Mouse (Mus musculus) heart, embryonic 11.5 days (tissue): ENCODE measurements at regions not wholly inside any gene's neighbourhood (a gene's known extent, or its start where the extent isn't known, plus 50 kb on each side); places are given as distances from the start of the nearest gene placed in this dataset.

Experiments
- ATAC-seq: fragments of 200-750 bp; cut with Nextera tagmentation; replicated peaks from 2 replicates; pipeline ENCODE4 v1.8.0; 2017; ENCODE audit warnings: moderate library complexity; ENCODE audit not compliant: insufficient number of reproducible peaks, low FRiP score, low TSS enrichment
- H3K27ac ChIP-seq: fragments of 300-500 bp; sonication (generic); 2 replicates; pipeline ENCODE4 v1.5.1; 2014; ENCODE audit warnings: mild to moderate bottlenecking, low read depth, low read length
- H3K27me3 ChIP-seq: fragments of 300-500 bp; sonication (generic); 2 replicates; pipeline ENCODE4 v1.6.1; 2014; ENCODE audit warnings: mild to moderate bottlenecking, low read length, mixed read lengths; ENCODE audit not compliant: control insufficient read depth, insufficient read depth
- H3K36me3 ChIP-seq: fragments of 300-500 bp; sonication (generic); 2 replicates; pipeline ENCODE4 v1.6.1; 2014; ENCODE audit warnings: mild to moderate bottlenecking, low read length, moderate library complexity, mixed read lengths; ENCODE audit not compliant: control insufficient read depth, insufficient read depth
- H3K4me1 ChIP-seq: fragments of 300-500 bp; sonication (generic); 2 replicates; pipeline ENCODE4 v1.6.1; 2014; ENCODE audit warnings: low read length; ENCODE audit not compliant: control insufficient read depth, insufficient read depth
- H3K4me2 ChIP-seq: fragments of 300-500 bp; sonication (generic); 2 replicates; pipeline ENCODE4 v1.6.1; 2014; ENCODE audit warnings: mild to moderate bottlenecking, moderate library complexity
- H3K4me3 ChIP-seq: fragments of 300-500 bp; sonication (generic); 2 replicates; pipeline ENCODE4 v1.5.1; 2014; ENCODE audit warnings: low read depth, low read length
- H3K9ac ChIP-seq: fragments of 300-500 bp; sonication (generic); 2 replicates; pipeline ENCODE4 v1.6.1; 2014; ENCODE audit warnings: mild to moderate bottlenecking, low read depth, low read length, moderate library complexity
- H3K9me3 ChIP-seq: fragments of 300-500 bp; sonication (generic); replicated peaks from 2 replicates; pipeline ENCODE4 v1.6.1; 2016; ENCODE audit warnings: low read length; ENCODE audit not compliant: control insufficient read depth
- WGBS: fragments of 180-500 bp; shearing (Covaris S2); extraction: QIAGEN DNeasy Blood & Tissue Kit; methylation state at CpG from one replicate; pipeline ENCODE4 v1.1.7; 2014; ENCODE audit not compliant: insufficient replicate concordance; 5-methylcytosine and 5-hydroxymethylcytosine counted together

GRCm38 (mm10) chr15:97558725-97559124, 146.9 kb downstream of the Rpap3 start:
- ATAC-seq: no peak
- 87% methylated on average over 7 of the region's 7 CpGs for WGBS
- no peak overlapping the region for H3K4me3 ChIP-seq
- H3K4me2 ChIP-seq: no peak overlapping the region
- no peaks in the 10 kb centered on the region for H3K36me3 ChIP-seq
- H3K27ac ChIP-seq: no peak overlapping the region
- peaks cover 11% of the 10 kb centered on the region for H3K9me3 ChIP-seq
- no peaks in the 10 kb centered on the region for H3K4me1 ChIP-seq
- no peaks in the 10 kb centered on the region for H3K27me3 ChIP-seq
- H3K9ac ChIP-seq: no peak overlapping the region

- Histone ChIP-seq H3K4me2 (no peak overlapping the region), H3K27me3 (no peaks in the 10 kb centered on the region), H3K27ac (no peak overlapping the region), H3K9me3 (0 out of 2 replicates have a peak, but pooled peaks cover 2% of the 10 kb centered on the region), H3K9ac (no peak overlapping the region), H3K4me3 (no peak overlapping the region), H3K36me3 (no peaks in the 10 kb centered on the region), H3K4me1 (no peaks in the 10 kb centered on the region)
- ATAC-seq: no peak
- WGBS: 82% methylated on average over 4 of the region's 4 CpGs
Observed at GRCm38 (mm10) chr15:97548354-97548753, 157.3 kb downstream of the Rpap3 start.

GRCm38 (mm10) chr15:97545034-97545433, 160.6 kb downstream of the Rpap3 start:
- Histone ChIP-seq H3K9ac (no peak overlapping the region), H3K4me2 (no peak overlapping the region), H3K4me3 (no peak overlapping the region), H3K4me1 (no peaks in the 10 kb centered on the region), H3K9me3 (0 out of 2 replicates have a peak, but pooled peaks cover 2% of the 10 kb centered on the region), H3K36me3 (no peaks in the 10 kb centered on the region), H3K27me3 (no peaks in the 10 kb centered on the region), H3K27ac (no peak overlapping the region)
- no peak for ATAC-seq
- 83% methylated on average over 11 of the region's 11 CpGs for WGBS

- no peaks in the 10 kb centered on the region for H3K4me1 ChIP-seq
- no peaks in the 10 kb centered on the region for H3K9me3 ChIP-seq
Observed at GRCm38 (mm10) chr15:97541646-97542045, 164.0 kb downstream of the Rpap3 start.

GRCm38 (mm10) chr15:97536145-97536544, 169.5 kb downstream of the Rpap3 start:
- ATAC-seq: no peak
- Histone ChIP-seq H3K9me3 (no peaks in the 10 kb centered on the region), H3K36me3 (no peaks in the 10 kb centered on the region), H3K27me3 (no peaks in the 10 kb centered on the region), H3K4me2 (no peak overlapping the region), H3K4me3 (no peak overlapping the region), H3K9ac (no peak overlapping the region), H3K27ac (no peak overlapping the region), H3K4me1 (no peaks in the 10 kb centered on the region)
- WGBS: 87% methylated on average over 12 of the region's 12 CpGs

More at GRCm38 (mm10) chr15:97541646-97542045, 164.0 kb downstream of the Rpap3 start:
- H3K9ac ChIP-seq: no peak overlapping the region
- no peak overlapping the region for H3K4me3 ChIP-seq
- no peak for ATAC-seq
- 87% methylated on average over 9 of the region's 9 CpGs for WGBS
- no peak overlapping the region for H3K27ac ChIP-seq
- H3K4me2 ChIP-seq: no peak overlapping the region
- H3K27me3 ChIP-seq: no peaks in the 10 kb centered on the region
- H3K36me3 ChIP-seq: no peaks in the 10 kb centered on the region

- no peak overlapping the region for H3K4me2 ChIP-seq
- H3K36me3 ChIP-seq: no peaks in the 10 kb centered on the region
- H3K4me3 ChIP-seq: no peak overlapping the region
- H3K27ac ChIP-seq: no peak overlapping the region
- ATAC-seq: no peak
- no peaks in the 10 kb centered on the region for H3K9me3 ChIP-seq
- H3K9ac ChIP-seq: no peak overlapping the region
- H3K4me1 ChIP-seq: no peaks in the 10 kb centered on the region
- WGBS: 72% methylated on average over 5 of the region's 5 CpGs
- H3K27me3 ChIP-seq: no peaks in the 10 kb centered on the region
Observed at GRCm38 (mm10) chr15:97534878-97535277, 170.7 kb downstream of the Rpap3 start.

GRCm38 (mm10) chr15:97533553-97534291, 171.9 kb downstream of the Rpap3 start:
- 70% methylated on average over 12 of the region's 12 CpGs for whole genome bisulfite sequencing
- no peaks in the 10 kb centered on the region for H3K4me1 ChIP-seq
- ATAC-seq: no peak
- no peak overlapping the region for H3K9ac ChIP-seq
- H3K36me3 ChIP-seq: no peaks in the 10 kb centered on the region
- no peaks in the 10 kb centered on the region for H3K27me3 ChIP-seq
- no peak overlapping the region for H3K4me2 ChIP-seq
- no peak overlapping the region for H3K4me3 ChIP-seq
- H3K27ac ChIP-seq: no peak overlapping the region
- no peaks in the 10 kb centered on the region for H3K9me3 ChIP-seq

- 66% methylated on average over 10 of the region's 10 CpGs for WGBS
- no peak for ATAC-seq
Observed at GRCm38 (mm10) chr15:97532346-97532910, 173.2 kb downstream of the Rpap3 start.

More at GRCm38 (mm10) chr15:97532346-97532910, 173.2 kb downstream of the Rpap3 start:
- Histone ChIP-seq H3K9ac (no peak overlapping the region), H3K4me3 (no peak overlapping the region), H3K27me3 (no peaks in the 10 kb centered on the region), H3K4me1 (no peaks in the 10 kb centered on the region), H3K9me3 (no peaks in the 10 kb centered on the region), H3K27ac (no peak overlapping the region), H3K36me3 (no peaks in the 10 kb centered on the region), H3K4me2 (no peak overlapping the region)
